Mouse (Mus musculus) inflammation-experienced regulatory T-cells, adult 6 months (primary cell): ENCODE data around the gene Smurf1. TPM values are rescaled to one million over a fixed set of nuclear protein-coding genes. Genes with fewer than 3 reads are reported as not detected.

Experiments
- ATAC-seq: one replicate; pipeline ENCODE4 v1.8.0; 2017
- polyA plus RNA-seq, 3 experiments: library from polyadenylated mRNA; unstranded; fragments of 100-300 nt; shearing (Covaris generic); gene quantifications; one replicate each; pipeline ENCODE4 v1.2.1; 2017

Smurf1 gene
- 1 to 10 TPM; 2.7 to 6.8 (median 5.4) TPM for polyA plus RNA-seq

GRCm38 (mm10) chr5:144965639-144966351 is at the start of gene Smurf1:
Smurf1 (minus strand) TSS chr5:144965847.
- ATAC-seq = peak; percentile 38

DNA sequence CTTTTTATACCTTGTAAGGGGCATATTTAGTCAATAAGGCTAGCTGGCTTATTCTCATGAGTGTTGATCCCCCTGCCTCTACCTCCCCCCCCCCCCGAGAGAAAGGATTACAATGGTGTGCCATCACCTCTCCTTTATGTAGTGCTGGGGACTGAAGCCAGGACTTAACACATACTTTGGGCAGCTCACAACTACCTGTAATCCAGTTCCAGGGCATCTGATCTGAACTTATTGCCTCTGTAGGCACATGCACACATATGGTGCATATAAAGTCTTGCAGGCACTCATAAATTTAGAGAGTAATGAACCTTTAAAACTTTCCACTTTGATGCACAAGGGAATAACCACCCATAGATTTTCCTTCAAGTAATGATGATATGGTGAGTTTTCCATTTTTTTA is 48.6 kb upstream of the Smurf1 start:
- no peak for ATAC-seq

DNA sequence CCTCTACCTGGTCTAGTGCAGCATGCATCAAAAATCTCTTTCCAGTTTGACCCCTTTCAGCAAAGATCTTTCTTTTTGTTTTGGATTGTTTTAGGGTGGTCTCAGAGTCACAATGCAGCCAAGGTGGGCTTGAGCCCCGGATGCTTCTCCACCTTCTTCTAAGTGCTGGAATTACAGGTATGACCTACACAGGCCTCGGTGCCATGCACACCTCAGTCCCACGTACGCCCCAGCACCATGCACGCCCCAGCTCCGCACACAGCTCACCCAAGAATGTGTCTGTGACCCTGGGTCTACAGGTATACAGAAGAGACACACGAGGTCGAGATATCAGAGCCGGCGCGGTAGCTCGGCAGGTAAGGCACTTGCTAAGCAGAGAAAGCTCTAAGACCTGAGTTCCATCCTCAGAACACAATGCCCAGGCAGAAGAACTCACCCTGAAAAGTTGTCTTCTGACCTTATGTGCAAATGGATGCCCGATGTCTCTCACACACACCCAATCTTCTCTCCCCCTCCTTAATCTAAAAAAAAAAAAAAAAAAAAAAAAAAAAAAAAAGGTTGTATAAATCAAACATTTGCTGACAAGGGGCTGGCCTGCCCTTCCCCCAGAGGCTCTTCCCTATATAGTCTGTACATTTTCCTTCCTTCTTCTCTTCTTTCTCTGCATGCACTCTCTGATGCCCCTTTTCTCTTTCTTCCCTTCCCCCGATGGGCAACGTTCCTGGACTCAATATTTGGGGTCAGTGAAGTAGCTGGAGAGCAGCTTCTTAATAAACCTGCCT is 43.4 kb upstream of the Smurf1 start:
- no peak for ATAC-seq

GRCm38 (mm10) chr5:145005596-145005995 is 39.9 kb upstream of the Smurf1 start:
- no peak for ATAC-seq

DNA sequence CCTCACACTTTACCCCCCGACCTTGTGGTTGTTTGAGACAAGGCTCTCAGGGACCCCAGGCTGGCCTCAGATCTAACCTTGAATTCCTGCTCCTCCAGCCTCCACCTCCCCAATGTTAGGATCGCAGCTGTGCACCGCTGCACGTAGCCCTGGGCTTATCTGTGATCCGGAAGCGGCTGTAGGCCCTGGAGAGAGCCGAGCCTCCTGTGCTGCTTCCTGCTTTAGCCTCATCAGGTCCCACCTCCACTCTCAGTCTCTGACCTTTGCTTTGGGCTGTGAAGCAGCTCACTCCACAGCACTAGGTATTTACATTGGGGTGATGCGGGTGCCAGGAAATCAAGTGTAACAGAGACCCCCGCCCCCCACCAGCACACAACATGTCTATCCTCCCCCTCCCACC is 38.8 kb upstream of the Smurf1 start:
- no peak for ATAC-seq

- no peak for ATAC-seq
These were observed 37.7 kb upstream of the Smurf1 start for GRCm38 (mm10) chr5:145003362-145003761.

DNA sequence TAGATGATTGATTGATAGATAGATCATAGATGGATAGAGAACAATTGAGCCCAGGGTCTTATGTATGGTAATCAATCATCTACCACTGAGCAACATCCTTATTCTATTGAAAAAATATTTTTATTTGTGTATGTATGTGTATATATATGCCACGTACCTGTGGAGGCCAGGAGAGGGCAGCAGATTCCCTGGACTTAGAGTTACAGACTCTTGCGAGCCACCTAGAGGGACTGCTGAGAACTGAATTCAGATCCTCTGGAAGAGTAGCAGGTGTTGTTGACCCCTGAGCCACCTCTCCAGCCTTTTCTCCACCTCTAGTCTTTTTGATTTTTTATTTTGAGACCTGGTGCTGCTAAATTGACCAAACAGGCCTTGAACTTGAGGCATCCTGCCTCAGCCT is 32.8 kb upstream of the Smurf1 start:
- no peak for ATAC-seq

DNA sequence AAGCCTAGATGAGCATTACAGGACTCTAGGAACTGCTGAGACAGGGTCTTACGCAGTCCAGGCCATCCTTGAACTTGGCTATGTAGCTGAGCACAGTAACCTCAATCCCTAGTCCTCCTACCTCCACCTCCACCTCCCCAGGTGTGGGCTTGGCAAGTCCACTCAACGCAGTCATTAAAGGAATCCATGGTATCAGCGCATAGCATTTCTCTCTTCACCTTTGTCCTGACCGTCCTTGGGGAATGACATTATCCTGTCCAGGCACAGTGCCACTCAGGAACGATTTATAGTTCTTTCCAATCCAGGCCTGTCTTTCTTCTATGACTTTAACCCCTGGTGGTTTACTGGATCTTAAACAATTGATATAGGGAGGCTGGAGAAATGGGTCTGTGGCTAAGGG is 24.8 kb upstream of the Smurf1 start:
- ATAC-seq = no peak

DNA sequence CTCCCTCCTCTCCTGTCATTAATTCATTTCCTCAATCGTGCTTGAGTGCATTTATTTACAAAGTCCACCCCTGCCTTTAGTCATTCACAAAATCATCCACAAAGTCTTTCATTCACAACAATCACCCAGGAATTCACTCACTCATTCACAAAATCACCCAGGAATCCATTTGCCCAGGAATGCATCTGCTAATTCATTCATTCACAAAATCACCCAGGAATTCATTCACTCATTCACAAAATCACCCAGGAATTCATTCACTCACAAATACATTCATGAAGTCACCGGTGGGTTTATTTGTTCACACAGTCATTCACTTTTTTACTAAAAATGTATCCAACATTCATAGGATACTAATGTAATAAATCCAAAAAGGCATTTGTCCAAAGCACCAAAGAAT is 24.4 kb upstream of the Smurf1 start:
- ATAC-seq = no peak

- no peak for ATAC-seq
These were observed 23.4 kb upstream of the Smurf1 start for GRCm38 (mm10) chr5:144989061-144989405.

GRCm38 (mm10) chr5:144988340-144989060 is 22.9 kb upstream of the Smurf1 start:
- no peak for ATAC-seq

- no peak for ATAC-seq
These were observed 21.9 kb upstream of the Smurf1 start for GRCm38 (mm10) chr5:144987561-144987960.

DNA sequence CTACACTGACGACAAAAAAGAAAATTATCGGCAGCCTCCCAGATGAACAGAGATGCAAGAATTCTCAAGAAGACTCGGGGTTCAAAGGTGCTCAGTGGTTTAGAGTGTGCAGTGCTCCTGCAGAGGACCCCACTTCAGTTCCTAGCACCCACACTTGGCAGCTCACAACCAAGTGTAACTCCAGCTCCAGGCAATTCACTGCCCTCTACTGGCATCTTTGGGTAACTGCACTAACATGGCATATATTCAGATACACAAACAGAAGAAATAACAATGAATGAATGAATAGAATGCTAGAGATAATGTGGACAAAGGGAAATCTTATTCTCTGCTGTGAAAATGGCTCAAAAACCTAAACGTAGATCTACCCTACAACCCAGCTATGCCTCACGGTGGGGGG is 19.2 kb upstream of the Smurf1 start:
- no peak for ATAC-seq

- no peak for ATAC-seq
These were observed 17.6 kb upstream of the Smurf1 start for GRCm38 (mm10) chr5:144983227-144983626.

DNA sequence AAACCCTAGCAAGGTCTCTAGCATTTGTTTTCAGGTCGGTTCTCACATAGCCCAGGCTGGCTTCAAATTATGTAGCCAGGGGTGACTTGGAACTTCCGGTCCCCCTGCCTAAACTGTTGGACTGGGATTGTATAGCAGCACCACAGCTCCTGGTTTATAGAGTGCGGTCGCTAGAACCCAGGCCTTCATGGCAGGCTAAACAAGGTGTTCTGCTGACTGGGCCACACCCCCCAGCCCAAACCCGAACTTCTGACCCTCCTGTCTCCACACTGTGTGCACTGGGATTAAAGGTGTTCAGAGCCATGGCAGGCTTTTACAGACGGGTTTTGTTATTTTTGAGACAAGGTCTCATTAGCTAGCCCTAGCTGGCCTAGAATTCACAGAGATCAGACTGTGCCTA is 13.5 kb upstream of the Smurf1 start:
- ATAC-seq = no peak

DNA sequence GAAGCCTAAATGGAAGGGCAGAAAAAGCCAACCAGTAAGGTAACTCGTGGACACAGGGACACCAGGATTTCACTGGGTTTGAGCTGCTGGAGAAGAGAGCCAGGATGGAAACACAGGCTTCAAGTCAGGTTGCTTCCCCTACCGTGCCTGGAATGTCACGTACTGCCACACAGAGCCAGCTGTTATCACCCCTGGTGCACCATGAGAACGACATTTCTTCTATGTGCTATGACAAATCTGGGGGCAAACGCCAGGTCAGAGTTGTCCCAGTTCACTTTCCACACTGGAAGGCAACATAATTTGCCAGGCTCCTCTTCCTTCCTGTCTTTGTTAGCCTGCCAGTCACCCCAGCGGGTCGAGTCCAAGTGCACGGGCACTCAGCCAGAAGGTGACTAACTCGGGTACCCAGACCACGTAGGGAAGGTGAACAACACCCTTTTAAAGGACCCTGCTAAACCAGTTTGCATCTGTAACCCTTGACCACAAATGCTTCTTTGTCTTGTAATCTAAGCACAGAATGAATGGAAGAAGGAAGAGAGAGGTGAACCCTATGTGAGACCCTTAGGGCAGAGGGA is 13.0 kb upstream of the Smurf1 start:
- ATAC-seq = no peak

- no peak for ATAC-seq
These were observed 5.6 kb upstream of the Smurf1 start for GRCm38 (mm10) chr5:144971266-144971665.

DNA sequence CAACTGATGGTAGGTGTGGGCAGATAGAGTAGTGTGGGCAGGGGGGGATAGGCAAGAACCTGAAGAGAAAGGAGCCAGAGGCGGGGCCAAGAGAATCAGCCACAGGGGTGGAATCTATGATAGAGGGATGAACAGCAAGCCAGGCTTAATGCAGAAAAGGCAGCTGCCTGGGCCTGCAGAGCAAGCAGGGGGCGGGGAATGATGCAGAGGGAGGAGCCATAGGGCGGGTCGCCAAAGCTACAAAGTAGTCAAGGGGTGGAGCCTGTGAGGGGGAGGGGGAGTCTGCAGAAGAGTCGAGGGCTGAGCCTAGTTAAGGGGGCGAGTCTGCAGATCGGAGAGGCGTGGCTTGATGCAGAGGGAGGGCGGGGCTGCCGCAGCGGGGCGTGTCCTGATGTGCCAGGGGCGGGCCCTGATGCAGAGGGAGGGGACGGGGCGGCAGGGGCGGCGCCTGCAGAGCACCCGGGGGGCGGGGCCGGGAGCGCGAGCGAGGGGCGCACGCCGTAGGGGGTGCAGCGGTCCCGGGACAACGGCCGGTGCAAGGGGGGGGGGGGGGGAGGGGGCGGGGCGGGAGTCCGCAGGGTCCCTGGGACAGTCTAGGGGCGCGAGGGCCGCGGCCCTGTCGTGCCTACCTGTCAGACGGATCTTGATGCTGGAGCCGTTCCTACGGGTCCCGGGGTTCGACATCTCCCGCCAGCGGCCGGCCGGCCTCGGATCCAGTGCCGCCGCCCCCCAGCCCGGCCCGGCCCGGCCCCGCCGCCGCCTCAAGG is 592 bp downstream of the Smurf1 start:
- peak; percentile 68 for ATAC-seq

- peak; percentile 5 for ATAC-seq
These were observed 1.2 kb downstream of the Smurf1 start for GRCm38 (mm10) chr5:144964465-144964864.

GRCm38 (mm10) chr5:144963817-144964261 is 1.8 kb downstream of the Smurf1 start:
- ATAC-seq = peak; percentile 55

GRCm38 (mm10) chr5:144963401-144963800 is 2.2 kb downstream of the Smurf1 start:
- no peak for ATAC-seq

DNA sequence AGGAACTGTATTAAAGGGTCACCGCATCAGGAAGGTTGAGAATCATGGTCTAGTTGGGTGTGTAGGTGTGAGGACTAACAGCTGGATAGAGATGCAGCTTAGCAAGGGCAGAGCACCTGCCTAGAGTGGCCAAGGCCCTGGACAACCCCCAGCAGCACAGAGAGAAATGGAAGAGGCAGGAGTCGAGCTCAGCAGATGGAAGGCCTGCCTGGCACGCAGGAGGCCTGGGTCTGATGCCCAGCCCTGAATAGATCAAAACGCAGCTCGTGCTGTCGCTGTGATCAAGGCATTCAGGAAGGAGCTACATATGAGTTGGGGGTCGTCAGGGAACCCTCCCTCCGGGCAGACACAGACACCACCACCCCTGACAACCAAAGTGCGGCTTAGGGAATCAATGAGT is 7.4 kb downstream of the Smurf1 start:
- ATAC-seq = no peak
